Mouse (Mus musculus) C2C12 (cell line): Measurements from ENCODE around the gene Atxn2. TPM values are rescaled to one million over a fixed set of nuclear protein-coding genes. Genes with fewer than 3 reads are reported as not detected.

Source experiments
- H3K27me3 ChIP-seq: one replicate; pipeline ENCODE4 v1.6.1; 2011; ENCODE audit not compliant: control insufficient read depth, insufficient read depth, insufficient read length
- H3K36me3 ChIP-seq: one replicate; pipeline ENCODE4 v1.6.1; 2011; ENCODE audit not compliant: control insufficient read depth, insufficient read depth
- H3K4me3 ChIP-seq: one replicate; pipeline ENCODE4 v1.5.1; 2011; ENCODE audit warnings: mild to moderate bottlenecking, control low read depth; ENCODE audit not compliant: poor library complexity, insufficient read depth, severe bottlenecking
- H3K79me2 ChIP-seq: one replicate; pipeline ENCODE4 v1.6.1; 2011; ENCODE audit not compliant: control insufficient read depth, insufficient read depth
- H3K79me3 ChIP-seq: one replicate; pipeline ENCODE4 v1.6.1; 2011; ENCODE audit warnings: low read depth, control low read depth
- H3ac ChIP-seq: one replicate; pipeline ENCODE3; 2011; ENCODE audit warnings: low read depth; ENCODE audit not compliant: control insufficient read depth, insufficient read length
- CEBPB ChIP-seq: IDR thresholded peaks from one replicate; pipeline ENCODE4 v1.6.1; 2011; ENCODE audit warnings: low read depth, mild to moderate bottlenecking, control low read depth, moderate library complexity
- CTCF ChIP-seq: IDR thresholded peaks from one replicate; pipeline ENCODE4 v1.5.1; 2011; ENCODE audit not compliant: control insufficient read depth, insufficient read depth, insufficient read length
- FOSL1 ChIP-seq: IDR thresholded peaks from one replicate; pipeline ENCODE4 v1.8.0; 2011; ENCODE audit warnings: mild to moderate bottlenecking, low read length; ENCODE audit not compliant: poor library complexity, insufficient read depth, severe bottlenecking
- MAX ChIP-seq: IDR thresholded peaks from one replicate; pipeline ENCODE4 v1.6.1; 2011; ENCODE audit warnings: mild to moderate bottlenecking, control low read depth
- MYOD1 ChIP-seq: IDR thresholded peaks from one replicate; pipeline ENCODE4 v1.6.1; 2011; ENCODE audit warnings: low read depth; ENCODE audit not compliant: control insufficient read depth, insufficient read length
- MYOG ChIP-seq: IDR thresholded peaks from one replicate; pipeline ENCODE4 v1.6.1; 2011; ENCODE audit not compliant: control insufficient read depth, insufficient read length; ENCODE audit errors: extremely low read depth
- USF1 ChIP-seq: IDR thresholded peaks from one replicate; pipeline ENCODE4 v1.6.1; 2011; ENCODE audit warnings: low read depth, mild to moderate bottlenecking, control low read depth, moderate library complexity
- polyA plus RNA-seq: library from polyadenylated mRNA; unstranded; fragments of >200 nt; fragmentation: generic; extraction: Trizol; gene quantifications from one replicate; pipeline ENCODE4 v1.2.1, GENCODE M21; 2012; ENCODE audit warnings: missing spikeins

Gene Atxn2
- polyA plus RNA-seq, 1 experiment: 69.9 TPM

- no peak overlapping the region for H3K4me3 ChIP-seq
- H3K27me3 ChIP-seq: no peaks in the 10 kb centered on the region
- H3ac ChIP-seq: no peak overlapping the region
- H3K79me2 ChIP-seq: peaks cover 84% of the 10 kb centered on the region
- H3K36me3 ChIP-seq: peaks cover 26% of the 10 kb centered on the region
- TF ChIP-seq USF1 (no peak), MYOG (no peak), CTCF (no peak), FOSL1 (no peak), MAX (no peak), CEBPB (no peak), MYOD1 (no peak)
- peaks cover 20% of the 10 kb centered on the region for H3K79me3 ChIP-seq
These were observed 48.8 kb downstream of the Atxn2 start for GRCm38 (mm10) chr5:121759921-121760320.

GRCm38 (mm10) chr5:121761459-121761858 is 50.3 kb downstream of the Atxn2 start:
- no peak overlapping the region for H3ac ChIP-seq
- peaks cover 84% of the 10 kb centered on the region for H3K79me2 ChIP-seq
- TF ChIP-seq USF1 (no peak), MYOG (no peak)
- H3K4me3 ChIP-seq: no peak overlapping the region
- peaks cover 26% of the 10 kb centered on the region for H3K36me3 ChIP-seq
- H3K27me3 ChIP-seq: no peaks in the 10 kb centered on the region
- peaks cover 18% of the 10 kb centered on the region for H3K79me3 ChIP-seq

GRCm38 (mm10) chr5:121762949-121763348 is 51.8 kb downstream of the Atxn2 start:
- H3K27me3 ChIP-seq: no peaks in the 10 kb centered on the region
- TF ChIP-seq CEBPB (no peak), MYOG (no peak), CTCF (no peak), MYOD1 (no peak), FOSL1 (no peak), MAX (no peak), USF1 (no peak)
- peaks cover 86% of the 10 kb centered on the region for H3K79me2 ChIP-seq
- no peak overlapping the region for H3K4me3 ChIP-seq
- no peak overlapping the region for H3ac ChIP-seq
- peaks cover 14% of the 10 kb centered on the region for H3K79me3 ChIP-seq
- peaks cover 18% of the 10 kb centered on the region for H3K36me3 ChIP-seq

- H3ac ChIP-seq: no peak overlapping the region
- TF ChIP-seq MYOD1: no peak
- TF ChIP-seq CTCF: no peak
- no peak for TF ChIP-seq MAX
- peaks cover 18% of the 10 kb centered on the region for H3K79me3 ChIP-seq
- H3K36me3 ChIP-seq: peaks cover 14% of the 10 kb centered on the region
- H3K79me2 ChIP-seq: peaks cover 91% of the 10 kb centered on the region
- no peak overlapping the region for H3K4me3 ChIP-seq
- H3K27me3 ChIP-seq: no peaks in the 10 kb centered on the region
These were observed 53.9 kb downstream of the Atxn2 start for GRCm38 (mm10) chr5:121765020-121765419.

- peaks cover 15% of the 10 kb centered on the region for H3K79me3 ChIP-seq
- no peaks in the 10 kb centered on the region for H3K27me3 ChIP-seq
- H3ac ChIP-seq: no peak overlapping the region
- no peak overlapping the region for H3K4me3 ChIP-seq
- peaks cover 94% of the 10 kb centered on the region for H3K79me2 ChIP-seq
- peaks cover 14% of the 10 kb centered on the region for H3K36me3 ChIP-seq
- TF ChIP-seq MYOD1 (no peak), USF1 (no peak), FOSL1 (no peak), CTCF (no peak), CEBPB (peak; percentile 57), MAX (no peak), MYOG (no peak)
These were observed 55.1 kb downstream of the Atxn2 start for GRCm38 (mm10) chr5:121766038-121766773.

- Histone ChIP-seq H3ac (no peak overlapping the region), H3K4me3 (no peak overlapping the region), H3K79me3 (peaks cover 15% of the 10 kb centered on the region), H3K27me3 (no peaks in the 10 kb centered on the region), H3K36me3 (peaks cover 17% of the 10 kb centered on the region), H3K79me2 (peaks cover 89% of the 10 kb centered on the region)
- no peak for TF ChIP-seq CTCF
- no peak for TF ChIP-seq FOSL1
- TF ChIP-seq MYOD1: no peak
- TF ChIP-seq USF1: no peak
- TF ChIP-seq MYOG: no peak
- TF ChIP-seq MAX: no peak
- no peak for TF ChIP-seq CEBPB
These were observed 56.4 kb downstream of the Atxn2 start for GRCm38 (mm10) chr5:121767564-121767963.
